Mouse (Mus musculus): ENCODE data around the gene Unc79.

Gene Unc79

DNA sequence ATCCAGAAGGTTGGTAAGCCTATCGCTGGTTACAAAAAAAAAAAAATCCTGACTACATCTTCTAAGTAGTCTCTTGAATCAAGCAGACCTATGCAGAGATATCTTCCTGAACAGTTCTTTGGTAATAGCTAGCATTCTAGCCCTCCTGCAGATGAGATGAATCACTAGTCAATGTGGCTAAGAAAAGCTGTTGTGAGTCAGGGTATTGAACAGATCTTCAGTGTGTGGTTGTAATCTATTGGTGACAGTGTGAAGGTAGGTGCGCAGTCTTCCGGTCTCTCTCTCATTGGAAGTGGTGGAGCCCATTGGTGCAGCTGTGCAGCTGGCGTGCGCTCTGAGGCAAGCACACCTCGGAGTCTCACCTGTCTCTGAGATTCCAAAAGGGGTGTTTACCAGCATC lies 180.3 kb downstream of the Unc79 start:
- DNase-seq (ENCODE audit: low read depth): no peak

DNA sequence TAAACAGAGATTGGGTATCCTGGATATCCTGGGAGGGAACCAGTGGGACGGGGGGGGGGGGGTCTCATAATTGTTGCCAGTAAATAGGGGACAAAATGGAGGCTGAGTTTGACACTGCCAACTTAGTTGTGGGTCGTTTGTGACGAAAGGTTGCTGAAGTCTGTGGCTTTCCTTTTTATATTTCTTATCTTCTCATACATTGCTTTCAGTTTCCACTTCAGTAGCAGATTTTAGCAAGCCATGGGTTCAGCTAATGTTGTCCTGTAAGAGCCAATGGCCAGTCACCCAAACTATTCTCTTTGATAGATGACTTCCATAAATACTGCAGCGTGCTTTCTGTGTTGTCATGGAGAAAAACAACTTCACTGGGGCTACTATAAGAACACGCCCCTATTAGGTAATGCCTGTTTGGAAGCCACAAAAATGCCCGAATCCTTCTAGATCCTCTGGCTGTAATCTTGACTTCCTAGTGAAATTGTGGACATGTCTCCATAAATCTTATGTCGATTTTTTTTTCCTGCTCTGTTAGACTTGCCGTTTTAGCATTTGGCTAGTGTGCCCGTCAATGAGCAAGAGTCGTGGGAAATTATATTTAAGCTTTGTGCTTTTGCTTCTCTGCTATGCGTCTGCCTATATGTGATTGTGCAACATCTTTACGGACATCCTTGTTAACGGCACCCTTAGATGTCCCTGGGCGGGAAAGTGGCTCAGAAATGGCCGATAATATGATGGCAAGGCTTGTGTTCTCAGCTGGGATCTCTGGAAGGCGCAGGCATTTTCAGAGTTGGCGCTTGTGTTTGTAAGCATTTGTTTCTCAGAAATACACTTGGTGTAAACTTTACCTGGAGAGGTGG lies 181.0 kb downstream of the Unc79 start:
- no peak for DNase-seq (ENCODE audit: low read depth)

DNA sequence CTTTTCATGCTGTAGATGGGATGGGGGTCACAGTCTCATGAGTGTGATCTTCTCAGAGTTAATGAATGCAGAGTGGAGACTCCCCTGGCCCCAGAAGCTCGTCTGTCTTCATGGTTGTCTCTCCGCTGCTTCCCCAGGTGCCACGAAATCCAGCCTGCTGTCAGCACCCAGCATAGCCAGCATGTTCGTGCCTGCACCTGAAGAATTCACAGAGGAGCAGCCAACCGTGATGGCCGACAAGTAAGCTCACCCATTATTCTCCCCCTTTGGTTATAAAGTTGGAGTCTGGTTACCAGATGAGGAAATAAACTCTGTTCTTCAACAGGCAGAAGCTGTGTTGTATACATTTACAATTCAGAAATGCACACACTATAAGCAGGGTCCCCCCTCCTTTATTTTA lies 182.8 kb downstream of the Unc79 start:
- DNase-seq (ENCODE audit: low read depth): no peak

DNA sequence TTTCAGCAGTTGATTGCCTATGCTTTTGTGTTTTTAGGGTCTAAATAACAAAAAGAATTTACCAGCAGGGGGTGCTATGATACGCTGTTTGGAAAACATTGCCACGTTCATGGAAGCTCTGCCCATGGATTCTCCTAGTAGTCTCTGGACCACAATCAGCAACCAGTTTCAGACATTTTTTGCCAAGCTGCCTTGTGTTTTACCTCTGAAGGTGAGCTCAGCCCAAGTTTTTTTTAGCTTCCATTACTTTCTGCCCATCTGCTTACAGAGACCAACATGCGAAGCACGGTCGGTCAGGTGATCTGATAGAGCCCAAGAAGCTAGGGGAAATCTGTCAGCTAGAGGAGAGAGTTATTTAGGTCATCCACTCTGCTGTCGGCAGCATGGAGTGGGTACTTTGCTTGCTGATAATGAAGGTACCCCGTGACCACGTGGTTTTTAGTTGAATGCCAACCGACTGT lies 193.9 kb downstream of the Unc79 start:
- peak; percentile 54 for DNase-seq (ENCODE audit: low read depth)

DNA sequence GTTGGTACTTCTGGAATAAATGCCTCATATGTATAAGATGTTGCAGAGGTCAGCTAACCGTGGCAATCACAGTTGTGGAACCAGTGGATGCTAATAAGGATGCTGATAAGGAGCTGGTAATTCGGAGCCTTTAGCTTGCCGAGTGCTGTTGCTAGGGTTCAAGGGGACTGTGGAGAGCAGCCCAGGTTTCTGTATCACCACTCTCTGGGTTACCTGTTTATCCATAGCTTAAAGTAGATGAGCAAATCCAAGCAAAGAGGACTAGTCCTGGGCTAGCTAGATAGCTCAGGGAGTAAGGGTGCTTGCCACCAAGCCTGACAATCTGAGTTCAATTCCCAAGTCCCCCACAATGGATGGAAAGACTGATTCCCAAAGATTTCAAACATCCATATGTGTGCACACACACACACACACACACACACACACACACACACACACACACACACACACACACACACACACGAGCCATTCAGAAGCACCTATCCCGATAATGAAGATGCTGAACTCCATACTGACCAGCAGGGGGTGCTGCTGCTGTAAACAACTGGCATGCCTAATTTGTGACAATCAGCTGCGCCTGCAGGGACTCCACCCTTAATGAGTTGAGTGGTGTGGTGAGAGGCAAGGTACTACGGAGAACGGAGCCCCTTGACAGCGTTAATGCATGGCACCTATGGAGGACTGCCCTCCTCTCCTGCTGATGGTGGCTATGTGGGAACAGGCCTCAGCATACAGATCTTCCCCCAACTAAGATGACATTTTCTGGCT lies 195.3 kb downstream of the Unc79 start:
- peak; percentile 54 for DNase-seq (ENCODE audit: low read depth)

DNA sequence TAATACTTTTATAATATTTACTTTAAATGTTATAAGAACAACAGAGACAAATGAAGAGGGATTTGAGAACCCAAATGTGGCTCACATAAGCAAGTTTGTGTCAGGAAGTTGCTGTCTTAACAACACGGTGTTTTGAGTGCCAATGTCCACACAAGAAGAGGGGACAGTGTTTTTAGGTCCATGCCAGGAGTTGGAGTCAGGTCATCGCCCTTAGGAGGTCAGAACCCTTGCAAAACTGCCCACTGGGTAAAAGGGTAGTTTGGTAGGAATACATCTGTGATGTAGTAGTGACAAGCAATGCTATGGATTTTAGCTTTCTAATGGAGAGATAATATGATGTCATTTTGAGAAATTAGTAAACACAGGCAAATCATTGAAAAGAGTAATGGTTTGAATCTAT lies 201.6 kb downstream of the Unc79 start:
- DNase-seq (ENCODE audit: low read depth): no peak

DNA sequence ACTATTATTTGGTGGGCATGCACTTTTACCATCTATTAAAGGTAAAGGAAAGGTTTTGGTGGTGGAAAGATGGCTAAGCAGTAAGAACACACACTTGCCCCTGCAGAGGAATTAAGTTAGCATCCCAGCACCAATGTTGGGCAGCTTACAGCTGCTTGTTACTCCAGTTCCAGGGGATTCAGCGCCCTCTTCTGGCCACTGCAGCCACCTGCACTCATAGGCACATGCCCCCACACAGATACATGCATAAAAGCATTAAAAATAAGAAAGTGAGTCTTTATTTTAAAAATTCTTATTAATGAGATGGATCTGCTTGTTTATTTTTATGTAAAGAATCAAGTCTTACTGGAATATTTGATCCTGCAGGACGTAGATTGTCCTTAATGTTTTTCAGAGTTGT lies 206.3 kb downstream of the Unc79 start:
- no peak for DNase-seq (ENCODE audit: low read depth)

DNA sequence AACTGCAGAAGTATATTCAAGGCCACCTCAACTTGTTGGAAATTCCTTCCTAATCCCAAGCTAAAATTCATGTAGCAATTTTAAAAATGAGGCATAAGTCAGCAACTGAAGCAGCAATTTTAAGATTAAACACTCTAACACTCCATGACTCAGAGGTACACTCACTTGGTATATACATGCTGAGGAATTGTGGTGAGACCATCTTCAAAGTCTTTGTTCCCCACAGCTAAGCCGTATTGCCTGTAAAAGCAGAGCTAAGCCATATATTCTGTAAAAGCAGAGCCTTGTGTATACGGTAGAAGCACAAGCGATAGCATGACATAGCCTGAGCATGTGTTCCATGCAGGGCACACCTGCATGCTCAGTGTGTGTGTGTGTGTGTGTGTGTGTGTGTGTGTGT lies 206.7 kb downstream of the Unc79 start:
- DNase-seq (ENCODE audit: low read depth): no peak

DNA sequence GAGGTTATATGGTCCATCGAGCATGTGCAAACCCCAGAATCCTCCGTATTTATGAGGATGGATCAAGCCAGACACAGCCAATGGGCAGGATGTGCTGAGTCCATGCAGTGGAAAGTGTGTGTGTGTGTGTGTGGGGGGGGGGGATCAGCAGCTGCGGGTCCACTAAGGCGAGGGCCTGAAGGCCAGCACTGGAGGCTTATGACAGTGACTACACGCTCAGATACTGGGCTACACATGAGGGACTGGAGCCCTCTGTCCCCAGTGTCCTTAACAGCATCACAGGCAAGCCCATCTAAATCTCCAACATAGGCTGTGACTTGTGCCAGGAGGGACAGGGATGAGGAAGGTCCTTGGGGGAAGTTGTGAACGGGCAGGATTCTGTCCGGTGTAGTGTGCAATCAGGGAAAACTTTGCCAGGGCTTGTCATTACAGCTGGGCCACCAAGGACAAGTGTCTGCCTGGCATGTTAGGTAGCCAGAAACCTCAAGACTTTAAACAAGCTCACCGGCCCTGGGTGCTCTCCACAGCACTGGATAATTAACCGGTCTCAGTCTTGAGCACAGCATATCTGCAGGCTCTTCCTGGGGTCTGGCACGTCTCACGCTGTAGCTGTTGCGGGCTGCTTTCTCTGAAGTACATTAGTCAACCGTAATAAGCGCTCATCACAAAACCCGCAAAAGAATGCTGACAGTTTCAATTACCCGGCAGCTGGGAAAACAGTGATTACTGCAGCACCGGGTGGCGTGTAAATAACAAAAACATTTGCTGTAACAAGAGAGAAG lies 208.7 kb downstream of the Unc79 start:
- no peak for DNase-seq (ENCODE audit: low read depth)

DNA sequence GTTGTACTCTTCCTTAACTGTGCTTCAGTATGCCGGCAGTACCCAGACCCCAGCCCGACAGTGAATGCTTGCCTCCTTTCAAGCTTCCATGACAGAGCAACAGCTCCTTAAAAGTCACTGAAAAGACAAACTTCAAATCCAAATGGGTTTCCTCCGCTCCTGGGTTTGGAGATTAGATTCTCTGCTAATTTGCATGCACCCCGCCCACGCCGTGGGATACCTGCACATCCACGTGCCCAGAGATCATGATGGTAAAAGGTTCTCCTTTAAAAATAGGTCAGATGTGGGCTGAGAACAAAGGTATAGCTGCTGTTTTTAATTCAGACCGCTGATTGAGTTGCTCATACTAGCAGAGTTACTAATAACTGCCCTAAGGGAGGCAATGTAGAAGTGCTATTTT lies 210.4 kb downstream of the Unc79 start:
- no peak for DNase-seq (ENCODE audit: low read depth)

DNA sequence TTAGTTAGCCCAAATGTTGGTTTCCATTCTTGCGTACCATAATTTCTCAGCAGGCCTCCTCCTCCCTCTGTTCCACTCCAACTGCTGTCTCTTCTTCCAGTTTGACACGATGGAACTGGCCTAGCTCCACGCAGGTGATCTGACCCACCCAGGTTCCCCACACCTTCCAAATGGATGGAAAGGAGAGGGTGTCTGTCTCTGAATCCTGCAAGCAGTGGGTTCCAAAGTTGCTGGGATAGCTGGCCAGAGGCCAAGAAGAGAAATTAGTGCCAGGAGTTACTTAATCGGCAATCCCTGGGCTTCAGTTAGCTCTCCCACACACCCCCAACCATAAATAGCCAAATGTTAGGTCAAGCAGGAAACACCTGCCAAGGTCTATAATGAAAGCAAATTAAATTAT lies 212.1 kb downstream of the Unc79 start:
- no peak for DNase-seq (ENCODE audit: low read depth)

DNA sequence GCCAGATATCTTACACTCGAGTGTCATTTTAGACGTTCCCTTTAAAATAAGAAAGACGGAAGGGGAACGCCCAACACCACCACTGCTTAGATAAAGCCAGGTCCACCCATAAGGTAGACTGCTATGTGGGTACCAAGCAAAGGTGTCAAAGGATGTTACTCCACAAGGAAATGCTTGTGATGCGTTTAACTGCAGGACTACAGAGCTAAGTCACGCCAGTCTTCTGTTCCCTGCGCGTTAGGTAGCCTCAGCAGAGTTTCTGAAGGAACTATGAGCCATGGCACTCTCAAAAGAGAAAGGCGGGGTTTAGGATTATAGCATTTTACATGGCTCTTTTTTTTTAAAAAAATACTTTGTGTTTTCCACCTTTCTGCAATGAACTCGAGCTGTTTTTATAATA lies 214.9 kb downstream of the Unc79 start:
- no peak for DNase-seq (ENCODE audit: low read depth)

DNA sequence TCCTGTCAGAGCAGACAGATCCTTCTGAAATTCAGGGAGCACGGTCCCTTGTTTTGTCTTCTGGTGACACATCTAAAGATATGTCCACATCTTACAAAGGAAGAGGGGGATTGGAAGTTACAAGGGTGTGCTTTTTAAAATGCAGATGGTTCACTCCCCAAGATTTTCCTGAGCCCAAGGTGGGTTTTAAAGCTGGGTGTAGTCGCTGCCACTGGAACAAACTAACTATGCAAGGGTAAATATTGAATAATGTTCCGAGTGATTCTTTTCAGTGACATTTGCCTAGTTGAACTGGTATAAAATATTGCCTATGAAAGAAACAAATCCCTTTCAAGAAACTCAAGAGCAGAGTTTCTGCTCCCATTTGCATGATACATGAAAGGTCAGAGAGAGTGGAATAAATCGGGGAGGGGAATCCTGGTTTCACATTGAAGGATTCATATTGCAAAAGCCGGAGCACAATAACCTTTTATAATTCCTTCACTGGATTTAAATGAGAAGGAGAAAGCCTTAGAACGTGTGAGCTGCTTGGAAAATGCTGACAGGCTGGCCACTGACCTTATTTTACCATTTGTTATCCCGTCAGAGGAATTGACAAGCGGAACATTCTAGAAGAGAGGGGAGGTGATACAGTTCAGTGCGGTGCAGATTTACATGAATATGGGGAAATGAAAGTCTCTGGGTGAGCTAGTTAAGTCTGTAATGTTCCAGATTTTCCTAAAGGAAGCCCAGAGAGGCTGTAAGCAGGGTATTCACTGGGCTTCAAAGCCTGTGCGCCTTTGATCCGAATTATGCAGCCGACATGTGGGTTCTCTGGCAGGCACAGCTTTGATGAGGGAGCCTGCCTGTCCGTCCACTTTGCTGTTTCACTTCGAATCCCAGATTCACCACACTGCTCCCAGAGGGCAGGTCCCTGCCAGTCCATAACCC lies 215.7 kb downstream of the Unc79 start:
- DNase-seq (ENCODE audit: low read depth): no peak

DNA sequence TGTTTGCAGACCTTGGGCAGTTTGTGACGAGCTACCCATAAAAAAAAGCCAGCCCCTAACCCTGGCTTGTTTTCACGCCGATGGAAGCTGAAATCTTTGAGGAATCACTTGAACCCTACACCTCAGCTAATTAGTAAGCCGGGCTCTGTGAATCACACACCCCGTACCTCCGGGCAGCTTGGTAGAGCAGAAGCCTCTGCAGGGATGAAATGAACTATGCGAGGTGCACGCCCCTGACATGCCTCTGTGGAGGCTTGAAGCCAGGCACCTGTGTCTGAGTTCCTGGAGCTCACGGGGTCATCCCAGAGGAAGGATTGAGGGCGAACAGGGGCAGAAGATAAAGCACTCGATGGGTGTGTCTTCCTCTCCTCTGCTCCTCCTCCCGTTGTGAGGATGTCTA lies 220.2 kb downstream of the Unc79 start:
- no peak for DNase-seq (ENCODE audit: low read depth)

DNA sequence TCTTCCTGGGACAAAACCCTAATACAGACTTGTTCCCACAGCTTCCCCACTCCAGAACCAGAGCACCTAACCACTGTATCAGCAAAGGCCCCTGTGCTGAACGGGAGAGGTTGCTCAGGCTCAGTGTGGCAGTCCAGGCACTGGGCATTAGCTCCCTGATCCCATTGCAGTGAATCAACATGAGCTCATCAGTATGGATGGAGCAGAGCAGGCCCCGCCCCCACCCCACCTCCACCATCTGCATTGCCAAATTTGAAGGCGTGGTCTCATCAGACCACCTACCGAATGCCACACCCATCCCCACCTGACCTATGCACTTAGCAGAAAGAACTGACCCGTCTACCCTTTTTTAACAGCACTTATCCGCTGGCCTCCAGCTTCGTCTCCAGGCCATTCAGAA lies 234.4 kb downstream of the Unc79 start:
- DNase-seq (ENCODE audit: low read depth): no peak

DNA sequence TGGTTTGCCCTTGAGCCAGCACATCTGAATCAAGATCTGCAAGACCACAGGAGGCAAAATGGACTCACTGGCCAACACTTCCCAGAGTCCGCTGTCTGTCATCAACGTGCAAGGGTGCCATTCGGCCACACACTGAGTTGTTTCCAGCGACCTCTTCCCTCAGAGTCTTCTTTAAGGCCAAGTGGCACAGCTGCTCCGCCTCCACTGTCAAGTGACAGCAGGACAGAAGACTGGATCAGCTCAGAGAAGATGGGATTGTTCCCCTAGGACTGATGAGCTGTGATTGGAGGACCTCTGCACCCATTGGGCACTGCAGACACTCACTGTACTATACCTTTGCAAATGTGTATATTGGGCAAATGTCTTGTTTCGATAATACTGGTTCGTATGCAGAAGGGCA lies 238.4 kb downstream of the Unc79 start:
- no peak for DNase-seq (ENCODE audit: low read depth)

DNA sequence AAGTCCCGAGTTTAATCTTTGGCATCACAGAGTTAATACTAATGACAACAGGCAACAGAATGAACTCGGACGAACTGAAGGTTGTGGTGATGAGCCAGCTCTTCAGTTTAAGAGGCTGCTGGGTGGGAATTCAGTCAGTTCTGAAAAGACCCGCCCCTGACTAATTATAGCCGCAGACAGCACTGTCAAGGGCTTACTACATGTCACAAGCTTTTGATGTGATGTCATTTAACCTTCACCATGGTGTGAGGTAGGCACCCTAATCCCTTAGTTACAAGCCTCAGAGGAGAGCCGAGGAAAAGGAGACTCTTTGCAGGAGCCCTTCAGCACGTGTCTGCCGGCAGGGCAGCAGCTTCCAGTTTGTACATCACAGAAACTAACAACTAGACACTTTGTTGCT lies 239.6 kb downstream of the Unc79 start:
- no peak for DNase-seq (ENCODE audit: low read depth)

DNA sequence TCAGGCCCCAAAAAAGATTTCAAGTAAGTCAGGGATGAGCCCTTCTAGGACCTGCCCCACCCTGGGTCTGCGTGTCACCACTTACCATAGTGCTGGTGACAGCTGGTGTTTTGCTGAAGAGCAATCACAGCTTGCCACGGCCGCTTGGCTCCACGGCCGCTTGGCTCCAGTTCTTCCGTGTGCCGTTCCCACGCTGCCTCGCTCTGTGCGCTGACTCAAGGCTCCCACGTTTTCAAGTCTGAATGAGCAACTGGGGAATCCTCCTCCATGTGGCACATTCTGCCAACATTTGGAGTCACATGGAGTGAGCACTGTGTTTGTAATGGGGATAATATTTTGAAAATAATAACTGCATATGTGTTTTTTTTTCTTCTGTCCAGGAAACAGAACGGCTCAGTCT lies 241.1 kb downstream of the Unc79 start:
- no peak for DNase-seq (ENCODE audit: low read depth)

DNA sequence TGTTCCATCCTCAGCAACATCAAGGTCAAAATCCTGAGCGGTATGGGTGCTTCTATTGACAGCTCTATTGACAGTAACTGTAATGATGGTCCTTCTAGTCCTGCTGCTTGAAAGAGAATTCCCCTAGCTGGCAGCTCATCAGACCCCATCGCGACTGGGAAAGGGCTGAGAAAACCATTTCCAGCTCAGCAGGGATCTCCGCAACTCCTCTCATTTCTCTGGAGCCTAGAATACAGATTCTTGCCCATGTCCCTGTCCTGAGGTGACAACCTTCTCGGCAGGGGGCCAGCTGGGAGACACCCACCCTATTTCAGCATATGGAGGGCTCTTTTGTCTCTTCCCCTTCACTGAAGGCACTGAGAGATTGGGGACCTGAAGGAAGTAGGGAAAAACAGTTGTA lies 244.3 kb downstream of the Unc79 start:
- DNase-seq (ENCODE audit: low read depth): no peak

DNA sequence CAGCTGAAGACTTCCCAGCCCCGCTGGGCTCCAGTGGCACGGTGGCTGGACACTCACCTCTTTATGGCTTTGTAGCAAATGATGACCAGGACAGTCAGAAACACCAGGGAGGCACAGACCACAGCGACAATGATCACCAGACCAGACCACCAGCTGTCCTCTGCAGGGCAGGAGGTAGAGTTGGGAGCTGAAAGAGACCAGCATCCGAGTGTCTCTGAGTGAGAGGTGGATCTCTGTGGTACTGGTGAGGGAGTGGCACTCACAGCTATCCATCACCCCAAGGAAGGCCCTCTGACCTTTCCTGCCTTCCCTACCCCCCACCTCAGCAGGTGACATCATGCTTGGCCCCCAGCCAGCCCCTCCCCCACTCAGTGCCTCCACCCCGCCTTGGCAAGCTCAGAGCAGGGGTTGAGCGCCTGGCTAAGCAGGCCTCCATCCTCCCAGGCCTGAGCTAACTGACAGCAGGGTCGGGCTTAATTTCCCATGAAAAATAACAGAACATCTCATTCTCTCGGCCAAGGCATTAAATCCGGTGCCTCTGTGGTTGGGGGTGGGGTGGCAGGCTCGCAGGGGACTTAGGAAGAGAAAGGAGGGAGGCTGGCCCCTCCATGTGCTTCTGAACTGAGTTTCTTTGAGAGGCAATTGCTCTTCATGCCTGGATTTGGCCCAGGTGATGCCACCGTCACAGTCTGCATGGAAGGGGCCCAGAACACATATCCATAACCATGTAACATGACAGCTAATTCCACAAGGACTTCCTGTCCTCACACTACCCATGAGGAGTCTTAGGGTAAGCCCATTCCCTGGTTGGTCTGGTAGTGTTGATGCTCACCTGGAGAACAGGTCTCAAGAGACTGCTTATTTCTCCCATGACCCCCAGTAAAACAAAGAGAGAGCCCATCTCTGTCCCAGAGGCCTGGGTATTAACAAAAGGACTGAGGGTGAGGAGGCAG lies 254.2 kb downstream of the Unc79 start:
- DNase-seq (ENCODE audit: low read depth): no peak
